Mouse (Mus musculus) limb, embryonic 14.5 days (tissue): ENCODE data around the gene Rpl10a. TPM values are rescaled to one million over a fixed set of nuclear protein-coding genes. Genes with fewer than 3 reads are reported as not detected.

Source experiments
- ATAC-seq: fragments of 200-750 bp; cut with Nextera tagmentation; 2 replicates; pipeline ENCODE4 v1.8.0; 2017; ENCODE audit warnings: low read depth, moderate number of reproducible peaks, moderate TSS enrichment; ENCODE audit not compliant: low FRiP score
- DNase-seq: peaks from one replicate; pipeline ENCODE4 v3.0.0-alpha.2; 2015; ENCODE audit warnings: low spot score
- H3K27ac ChIP-seq: fragments of 300-500 bp; sonication (generic); replicated peaks from 2 replicates; pipeline ENCODE4 v1.5.1; 2014; ENCODE audit warnings: low read depth, mild to moderate bottlenecking, low read length, moderate library complexity, mixed read lengths
- H3K27me3 ChIP-seq: fragments of 300-500 bp; sonication (generic); 2 replicates; pipeline ENCODE4 v1.6.1; 2014; ENCODE audit warnings: low read length, mixed read lengths; ENCODE audit not compliant: control insufficient read depth, insufficient read depth
- H3K36me3 ChIP-seq: fragments of 300-500 bp; sonication (generic); 2 replicates; pipeline ENCODE4 v1.6.1; 2014; ENCODE audit warnings: mild to moderate bottlenecking, low read length, moderate library complexity, mixed read lengths; ENCODE audit not compliant: control insufficient read depth, insufficient read depth
- H3K4me1 ChIP-seq: fragments of 300-500 bp; sonication (generic); 2 replicates; pipeline ENCODE4 v1.6.1; 2014; ENCODE audit warnings: antibody characterized with exemption, low read length, mixed read lengths; ENCODE audit not compliant: control insufficient read depth, insufficient read depth
- H3K4me2 ChIP-seq: fragments of 300-500 bp; sonication (generic); replicated peaks from 2 replicates; pipeline ENCODE4 v1.6.1; 2014; ENCODE audit warnings: low read depth, mild to moderate bottlenecking, low read length, moderate library complexity; ENCODE audit not compliant: severe bottlenecking
- H3K4me3 ChIP-seq: fragments of 300-500 bp; sonication (generic); replicated peaks from 2 replicates; pipeline ENCODE4 v1.5.1; 2014; ENCODE audit warnings: low read length
- H3K9ac ChIP-seq: fragments of 300-500 bp; sonication (generic); 2 replicates; pipeline ENCODE4 v1.6.1; 2014; ENCODE audit warnings: mild to moderate bottlenecking, low read depth, low read length, moderate library complexity; ENCODE audit not compliant: severe bottlenecking
- H3K9me3 ChIP-seq: fragments of 300-500 bp; sonication (generic); 2 replicates; pipeline ENCODE4 v1.6.1; 2016; ENCODE audit warnings: low read length; ENCODE audit not compliant: control insufficient read depth
- POLR2A ChIP-seq: fragments of 200-500 bp; IDR thresholded peaks from 2 replicates; pipeline ENCODE4 v1.8.0; 2012; ENCODE audit warnings: inconsistent platforms, mild to moderate bottlenecking, moderate library complexity, borderline replicate concordance; ENCODE audit not compliant: insufficient read depth, insufficient read length; ENCODE audit errors: extremely low read depth
- WGBS: fragments of 180-500 bp; shearing (Covaris S2); extraction: QIAGEN DNeasy Blood & Tissue Kit; methylation state at CpG from one replicate; pipeline ENCODE4 v1.1.7; 2014; 5-methylcytosine and 5-hydroxymethylcytosine counted together
- polyA plus RNA-seq, 2 experiments: library from polyadenylated mRNA; depleted of rRNA in 1 of 2; stranded (reverse) in 1 of 2; unstranded in 1 of 2; fragments of >200 nt; fragmentation: Nextera tagmentation in 1 of 2; extraction: Ambion mirVana in 1 of 2; gene quantifications; 2 replicates each; pipeline versions ENCODE4 v1.2.1 to v1.2.3; 2012 to 2014

Gene Rpl10a
- polyA plus RNA-seq, 2 experiments = 905 to 4,469 TPM

DNA sequence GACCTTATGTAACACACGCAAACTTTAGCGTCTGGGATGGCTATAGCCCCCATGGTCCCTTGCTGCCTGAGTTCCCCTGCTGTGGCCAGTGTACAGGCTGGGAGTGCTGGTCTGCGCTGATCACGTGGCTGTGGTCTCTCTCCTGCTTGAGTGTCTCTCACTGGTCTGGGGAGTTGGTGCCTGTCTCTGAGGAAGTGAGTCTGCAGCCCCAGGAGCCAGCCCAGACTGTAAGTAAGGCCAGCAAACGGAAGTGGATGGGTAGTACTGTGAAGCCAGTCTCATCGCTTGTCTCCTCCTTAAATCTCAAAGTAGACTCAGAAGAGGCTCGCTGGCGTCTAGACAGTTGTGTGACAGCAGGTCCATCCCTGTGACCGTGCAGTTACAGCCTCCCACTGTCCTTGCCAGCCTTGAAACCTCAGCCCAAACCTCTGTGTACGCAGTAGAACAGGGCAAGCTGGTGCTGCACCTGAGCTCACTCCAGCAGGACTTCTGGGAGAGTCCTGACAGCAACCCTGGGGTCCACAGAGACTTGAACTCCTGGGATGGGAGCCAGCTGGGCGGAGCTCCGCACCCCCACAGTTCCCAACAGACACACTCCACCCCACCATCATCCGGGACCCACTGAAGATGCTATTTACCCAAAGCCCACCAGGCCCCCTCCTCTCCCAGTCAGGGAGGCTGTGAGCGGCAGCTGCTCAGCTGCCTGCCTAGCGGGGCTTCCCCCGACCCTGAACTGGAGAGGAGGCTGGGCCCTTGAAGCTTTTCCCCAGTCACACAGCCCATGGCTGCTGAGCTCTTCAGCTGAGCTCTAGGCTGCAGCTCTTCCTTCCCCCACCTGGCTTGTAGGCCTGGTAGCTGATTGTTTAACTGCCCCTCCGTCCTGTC lies 33.6 kb upstream of the Rpl10a start:
- DNase-seq (no peak), ATAC-seq (no peak)
- Histone ChIP-seq H3K4me1 (peaks cover 14% of the 10 kb centered on the region; the same call in 1 of the 2 replicates), H3K27ac (no peak overlapping the region; the same call in 1 of the 2 replicates), H3K9me3 (no peaks in the 10 kb centered on the region), H3K36me3 (peaks cover 42% of the 10 kb centered on the region), H3K9ac (no peak overlapping the region), H3K4me3 (no peak overlapping the region), H3K27me3 (no peaks in the 10 kb centered on the region), H3K4me2 (no peak overlapping the region)
- 69% methylated on average over 17 of the region's 17 CpGs for WGBS
- no peak for TF ChIP-seq POLR2A

DNA sequence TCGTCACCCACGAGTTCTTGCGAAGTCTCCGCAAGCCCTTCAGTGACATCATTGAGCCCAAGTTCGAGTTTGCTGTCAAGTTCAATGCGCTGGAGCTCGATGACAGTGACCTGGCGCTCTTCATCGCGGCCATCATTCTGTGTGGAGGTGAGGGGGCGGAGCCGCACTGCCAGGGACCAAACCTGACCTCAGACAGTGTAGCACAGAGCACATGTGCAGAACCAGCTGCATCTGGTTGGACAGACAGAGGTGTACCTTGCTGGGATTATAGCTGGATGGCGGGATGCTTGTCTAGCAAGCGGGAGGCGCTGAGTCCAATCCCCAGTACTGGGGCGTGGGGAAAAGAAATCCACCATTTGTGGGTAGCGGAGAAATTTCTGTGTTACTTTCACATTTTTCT lies 29.4 kb upstream of the Rpl10a start:
- H3K27me3 ChIP-seq = no peaks in the 10 kb centered on the region
- H3K4me3 ChIP-seq = no peak overlapping the region
- WGBS = 93% methylated on average over 17 of the region's 17 CpGs
- H3K9me3 ChIP-seq = no peaks in the 10 kb centered on the region
- peaks cover 12% of the 10 kb centered on the region; the same call in 1 of the 2 replicates for H3K4me1 ChIP-seq
- TF ChIP-seq POLR2A = no peak
- ATAC-seq (no peak), DNase-seq (no peak)
- H3K4me2 ChIP-seq = no peak overlapping the region
- H3K9ac ChIP-seq = no peak overlapping the region
- no peak overlapping the region for H3K27ac ChIP-seq
- peaks cover 34% of the 10 kb centered on the region for H3K36me3 ChIP-seq

DNA sequence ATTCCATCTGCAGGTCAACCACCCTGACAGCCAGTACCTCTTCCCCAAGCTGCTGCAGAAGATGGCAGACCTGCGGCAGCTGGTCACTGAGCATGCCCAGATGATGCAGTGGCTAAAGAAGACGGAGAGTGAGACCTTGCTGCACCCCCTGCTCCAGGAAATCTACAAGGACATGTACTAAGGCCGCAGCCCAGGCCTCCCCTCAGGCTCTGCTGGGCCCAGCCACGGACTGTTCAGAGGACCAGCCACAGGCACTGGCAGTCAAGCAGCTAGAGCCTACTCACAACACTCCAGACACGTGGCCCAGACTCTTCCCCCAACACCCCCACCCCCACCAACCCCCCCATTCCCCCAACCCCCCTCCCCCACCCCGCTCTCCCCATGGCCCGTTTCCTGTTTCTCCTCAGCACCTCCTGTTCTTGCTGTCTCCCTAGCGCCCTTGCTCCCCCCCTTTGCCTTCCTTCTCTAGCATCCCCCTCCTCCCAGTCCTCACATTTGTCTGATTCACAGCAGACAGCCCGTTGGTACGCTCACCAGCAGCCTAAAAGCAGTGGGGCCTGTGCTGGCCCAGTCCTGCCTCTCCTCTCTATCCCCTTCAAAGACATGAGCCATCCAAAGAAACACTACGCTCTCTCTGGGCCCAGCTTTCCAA lies 28.5 kb upstream of the Rpl10a start:
- Histone ChIP-seq H3K4me1 (peaks cover 3% of the 10 kb centered on the region; the same call in 1 of the 2 replicates), H3K9me3 (no peaks in the 10 kb centered on the region), H3K4me2 (no peak overlapping the region), H3K27ac (no peak overlapping the region), H3K9ac (peak overlapping the region; percentile 36; the same call in 1 of the 2 replicates), H3K4me3 (no peak overlapping the region), H3K36me3 (peaks cover 34% of the 10 kb centered on the region), H3K27me3 (no peaks in the 10 kb centered on the region)
- ATAC-seq = no peak
- no peak for TF ChIP-seq POLR2A
- DNase-seq = no peak
- WGBS = 32% methylated on average over 10 of the region's 11 CpGs

DNA sequence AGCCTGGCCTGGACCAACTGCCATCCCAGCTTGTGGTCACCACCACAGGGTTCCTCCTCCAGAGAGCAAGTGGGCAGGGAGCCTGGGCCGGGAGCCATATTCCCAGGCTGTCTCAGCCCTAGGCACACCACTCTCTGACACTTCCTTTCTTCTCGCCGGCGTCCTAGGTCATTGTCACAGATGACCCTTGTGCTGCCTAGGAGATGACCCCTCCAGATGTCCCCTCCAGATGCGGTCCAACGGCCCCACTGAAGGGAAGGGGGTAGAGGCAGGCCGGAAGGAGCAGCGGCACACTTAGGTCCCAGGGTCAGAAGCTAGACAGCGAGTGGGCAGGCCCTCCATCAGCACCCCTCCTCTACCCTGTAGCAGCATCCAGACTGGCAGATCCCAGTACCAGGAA lies 27.9 kb upstream of the Rpl10a start:
- no peak overlapping the region for H3K4me2 ChIP-seq
- no peaks in the 10 kb centered on the region for H3K9me3 ChIP-seq
- ATAC-seq = no peak
- H3K27ac ChIP-seq = 0 out of 2 replicates have a peak overlapping the region, but pooled peaks have one; percentile 8
- no peak overlapping the region for H3K4me3 ChIP-seq
- TF ChIP-seq POLR2A = no peak
- H3K27me3 ChIP-seq = no peaks in the 10 kb centered on the region
- H3K36me3 ChIP-seq = peaks cover 34% of the 10 kb centered on the region
- 50% methylated on average over 9 of the region's 9 CpGs for WGBS
- H3K4me1 ChIP-seq = no peaks in the 10 kb centered on the region
- H3K9ac ChIP-seq = peak overlapping the region; percentile 36; the same call in 1 of the 2 replicates
- no peak for DNase-seq

DNA sequence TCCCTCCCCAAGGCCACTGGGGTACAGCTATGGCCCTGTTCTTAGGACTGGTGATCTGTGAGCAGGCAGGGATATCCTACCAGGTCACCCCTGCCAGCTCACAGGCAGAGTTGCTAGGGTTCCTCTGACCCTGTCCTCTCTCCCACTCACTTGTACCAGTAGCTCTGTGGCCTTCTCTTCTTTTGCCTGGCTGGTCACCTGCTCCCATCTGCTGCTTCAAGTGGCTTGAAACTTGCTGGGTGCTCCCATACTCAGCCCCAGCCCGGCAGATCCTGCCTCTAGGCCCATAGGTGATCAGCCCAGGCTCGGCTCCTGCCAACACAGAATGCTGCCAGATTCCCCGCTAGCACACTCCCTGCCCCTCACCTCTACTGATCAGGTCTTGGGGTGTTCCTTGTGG lies 27.4 kb upstream of the Rpl10a start:
- DNase-seq (no peak), ATAC-seq (no peak)
- H3K4me3 ChIP-seq = no peak overlapping the region
- no peaks in the 10 kb centered on the region for H3K27me3 ChIP-seq
- H3K9ac ChIP-seq = no peak overlapping the region
- 67% methylated on average over 3 of the region's 3 CpGs for WGBS
- no peak for TF ChIP-seq POLR2A
- no peaks in the 10 kb centered on the region for H3K4me1 ChIP-seq
- no peak overlapping the region for H3K4me2 ChIP-seq
- H3K9me3 ChIP-seq = no peaks in the 10 kb centered on the region
- H3K27ac ChIP-seq = 0 out of 2 replicates have a peak overlapping the region, but pooled peaks have one; percentile 8
- H3K36me3 ChIP-seq = peaks cover 29% of the 10 kb centered on the region
